Mouse (Mus musculus) layer of hippocampus, adult 11-12 months (tissue): ENCODE results near the gene Phlpp1.

Experiments used
- DNase-seq: peaks from one replicate; pipeline ENCODE4 v3.0.0; 2022; ENCODE audit warnings: low spot score

Phlpp1 gene

DNA sequence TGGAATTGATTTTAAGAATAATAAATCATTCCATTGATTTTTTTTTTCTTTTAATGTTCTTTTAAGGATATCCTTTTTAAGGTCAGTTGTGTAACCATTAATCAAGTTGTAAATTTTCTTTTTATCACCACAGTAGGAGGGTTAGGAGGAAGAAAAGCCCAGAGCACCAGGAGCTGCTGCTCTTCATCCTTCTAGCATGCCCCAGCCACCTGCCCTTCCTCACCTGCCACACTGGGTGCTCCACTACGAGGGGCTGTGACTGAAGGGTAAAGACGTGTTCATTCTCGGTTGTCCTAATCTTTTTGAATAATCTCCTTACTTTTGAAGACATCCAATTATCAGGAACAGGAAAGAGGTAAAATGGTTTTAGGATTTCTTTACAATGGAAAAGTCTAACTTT is 22.7 kb downstream of the Phlpp1 start:
- no peak for DNase-seq

DNA sequence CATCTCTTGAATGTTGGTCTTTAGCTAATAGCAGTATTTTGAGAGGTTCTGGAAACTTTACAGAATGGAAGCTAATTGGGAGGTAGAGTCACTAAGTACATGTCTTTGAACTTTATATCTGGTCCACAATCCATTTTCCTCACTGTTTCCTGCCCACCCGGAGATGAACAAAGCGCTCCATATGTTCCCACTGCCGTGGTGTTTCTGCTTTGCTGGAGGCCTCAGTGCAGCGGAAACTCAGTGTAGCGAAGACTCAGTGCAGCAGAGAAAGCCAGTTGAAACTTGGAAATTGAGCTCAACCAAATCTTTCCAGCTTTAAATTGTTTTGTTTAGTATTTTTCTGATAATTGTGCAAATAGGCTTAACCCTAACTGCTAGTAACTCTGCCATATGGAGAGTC is 26.4 kb downstream of the Phlpp1 start:
- no peak for DNase-seq

DNA sequence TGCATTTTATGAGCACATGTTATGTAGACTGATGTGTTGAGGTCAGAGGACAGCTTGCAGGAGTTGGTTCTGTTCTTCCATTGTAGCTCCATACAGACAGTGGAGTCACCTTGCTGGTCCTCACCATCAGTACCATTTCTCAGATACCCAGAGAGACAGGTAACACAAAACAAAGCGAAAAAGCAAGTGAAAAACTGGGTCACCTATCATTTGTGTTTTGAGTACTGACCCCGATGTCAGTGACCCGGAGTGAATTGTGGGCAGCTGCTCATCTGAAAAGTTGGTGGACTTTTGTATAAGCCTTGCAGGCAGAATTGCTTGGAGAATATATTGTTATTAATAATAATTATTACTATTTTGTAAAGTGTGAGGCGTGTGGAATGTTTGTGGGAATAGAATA is 27.6 kb downstream of the Phlpp1 start:
- no peak for DNase-seq

- peak; percentile 80 for DNase-seq
These were observed 28.1 kb downstream of the Phlpp1 start for GRCm38 (mm10) chr1:106199686-106200085.

- no peak for DNase-seq
These were observed 29.5 kb downstream of the Phlpp1 start for GRCm38 (mm10) chr1:106201025-106201424.

DNA sequence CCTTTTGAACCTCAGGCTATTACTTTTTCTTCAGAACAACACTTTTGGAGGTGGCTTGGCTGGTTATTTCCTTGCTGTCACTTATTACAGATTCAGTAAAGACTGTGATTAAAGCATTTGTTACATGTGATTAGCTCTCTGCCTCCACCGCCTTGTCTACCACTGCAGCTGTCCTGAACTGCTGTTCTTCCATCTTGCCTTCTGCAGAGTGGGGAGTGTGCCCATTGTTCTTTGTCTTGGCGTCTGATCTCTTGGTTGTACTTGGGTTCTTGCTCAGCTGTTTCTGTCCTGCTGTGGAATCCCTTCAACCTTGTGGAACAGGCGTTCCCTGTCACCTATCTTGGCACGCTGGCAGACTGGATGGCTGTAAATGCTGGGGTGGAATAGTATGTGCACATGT is 30.4 kb downstream of the Phlpp1 start:
- peak; percentile 39 for DNase-seq

- DNase-seq = no peak
These were observed 32.4 kb downstream of the Phlpp1 start for GRCm38 (mm10) chr1:106203942-106204341.

DNA sequence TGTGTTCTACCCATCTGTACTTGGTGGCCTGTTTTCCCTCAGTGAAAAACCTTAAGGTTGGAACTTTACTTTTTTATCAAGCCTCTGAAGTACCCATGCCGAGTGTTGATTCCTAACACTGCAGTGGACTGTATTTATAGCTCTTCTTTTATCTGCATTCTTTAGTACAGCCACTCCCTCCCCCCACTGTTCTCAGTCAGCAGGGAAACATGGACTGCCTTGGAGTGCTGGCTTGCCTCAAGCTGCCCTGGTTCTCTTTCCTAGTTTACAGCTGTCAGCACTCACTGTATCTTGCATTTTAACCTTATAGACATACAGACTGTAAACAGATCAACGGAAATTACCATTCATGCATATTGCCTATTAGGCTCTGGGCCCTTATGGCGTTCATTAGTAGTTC is 32.8 kb downstream of the Phlpp1 start:
- DNase-seq = no peak

DNA sequence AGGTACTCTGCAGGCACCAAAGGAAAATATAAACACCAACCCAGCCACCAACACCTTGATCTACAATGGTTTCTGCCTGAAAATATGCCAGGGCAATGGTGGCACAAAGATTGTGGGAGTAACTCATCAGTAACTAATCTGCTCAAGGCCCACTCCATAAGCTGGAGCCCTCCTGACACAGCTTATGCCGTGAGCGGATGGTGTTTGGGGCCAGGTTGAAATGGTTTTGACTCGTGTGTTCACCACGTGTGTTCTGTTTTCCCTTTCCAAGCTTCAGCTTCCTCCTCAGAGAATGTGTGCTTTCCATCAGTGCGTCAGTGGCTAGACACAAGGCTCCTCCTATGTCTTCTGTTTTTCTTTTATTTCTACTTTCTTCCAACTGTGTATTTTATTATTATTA is 37.0 kb downstream of the Phlpp1 start:
- DNase-seq = no peak

DNA sequence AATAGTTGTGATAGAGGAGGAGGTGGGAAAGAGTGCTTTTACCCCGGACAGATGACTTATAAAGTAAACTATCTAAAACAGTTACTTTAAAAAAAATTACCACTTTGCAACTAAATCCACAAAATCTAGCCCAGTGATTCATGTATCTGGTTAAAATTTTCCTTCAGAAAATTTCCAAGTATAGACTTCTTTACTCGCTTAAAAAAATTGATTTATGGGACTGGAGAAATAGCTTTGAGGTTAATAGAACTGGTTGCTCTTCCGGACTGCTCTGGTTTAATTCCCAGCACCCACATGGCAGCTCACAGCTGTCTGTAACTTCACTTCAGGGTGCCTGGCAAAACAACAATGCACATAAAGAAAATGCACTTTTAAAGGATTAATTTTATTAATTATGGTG is 38.9 kb downstream of the Phlpp1 start:
- DNase-seq = no peak

GRCm38 (mm10) chr1:106211146-106211545 is 39.6 kb downstream of the Phlpp1 start:
- DNase-seq = no peak

DNA sequence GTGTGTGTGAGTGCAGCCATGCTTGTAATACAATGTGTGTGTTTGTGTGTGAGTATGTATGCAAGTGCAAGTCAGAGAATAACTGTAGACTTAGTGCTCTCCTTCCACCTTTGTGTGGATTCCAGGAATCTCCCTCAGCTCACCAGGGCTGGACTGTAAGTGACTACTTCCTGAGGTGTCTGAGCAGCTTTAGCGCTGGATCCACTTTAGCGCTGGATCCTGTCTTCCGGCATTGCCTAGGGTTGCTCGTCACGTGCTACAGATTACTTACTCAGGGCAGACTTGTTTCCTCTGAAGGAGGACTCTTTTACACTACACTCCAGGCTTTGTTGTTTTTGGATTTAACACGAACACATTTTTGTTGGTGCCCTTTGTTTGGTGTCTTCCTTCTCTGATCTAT is 48.9 kb downstream of the Phlpp1 start:
- no peak for DNase-seq

GRCm38 (mm10) chr1:106221371-106221770 is 49.8 kb downstream of the Phlpp1 start:
- no peak for DNase-seq

DNA sequence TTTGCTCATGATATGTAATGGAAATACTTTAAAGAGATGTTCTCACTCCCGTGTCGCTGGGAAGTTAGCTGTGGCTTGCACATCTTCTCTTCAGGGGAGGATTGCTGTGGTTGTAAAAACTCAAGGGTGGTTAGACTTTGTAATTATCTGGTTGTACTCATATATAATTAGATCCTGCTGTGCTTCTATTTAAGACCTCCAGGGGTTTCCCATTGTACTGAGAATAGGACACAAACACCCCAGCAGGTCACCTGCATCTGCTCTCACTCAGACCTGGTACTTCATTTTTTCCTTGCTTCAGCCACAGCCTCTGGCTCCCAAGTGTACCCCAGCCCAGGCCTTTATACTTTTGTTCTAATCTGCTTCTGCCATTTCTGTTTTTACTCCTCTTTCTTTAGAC is 50.4 kb downstream of the Phlpp1 start:
- no peak for DNase-seq

DNA sequence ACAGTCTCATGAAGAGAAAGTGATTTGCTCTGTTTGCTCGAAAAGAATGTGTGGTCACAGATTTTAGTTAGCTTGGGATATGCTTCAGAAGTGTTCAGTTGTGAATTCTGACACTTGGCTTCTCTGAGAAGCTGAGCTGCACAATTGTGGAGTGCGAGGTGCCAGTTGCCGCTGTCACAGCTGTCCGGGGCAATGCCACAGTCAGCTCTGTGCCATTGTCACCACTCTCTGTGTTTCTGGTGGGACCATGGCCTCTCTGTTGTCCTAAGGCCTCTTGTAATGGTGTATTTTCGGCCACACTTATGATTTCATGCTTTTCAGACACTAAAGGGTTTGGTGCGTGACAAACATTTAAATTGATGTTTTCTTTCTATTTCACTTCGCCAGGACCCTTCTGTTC is 55.1 kb downstream of the Phlpp1 start:
- peak; percentile 34 for DNase-seq

DNA sequence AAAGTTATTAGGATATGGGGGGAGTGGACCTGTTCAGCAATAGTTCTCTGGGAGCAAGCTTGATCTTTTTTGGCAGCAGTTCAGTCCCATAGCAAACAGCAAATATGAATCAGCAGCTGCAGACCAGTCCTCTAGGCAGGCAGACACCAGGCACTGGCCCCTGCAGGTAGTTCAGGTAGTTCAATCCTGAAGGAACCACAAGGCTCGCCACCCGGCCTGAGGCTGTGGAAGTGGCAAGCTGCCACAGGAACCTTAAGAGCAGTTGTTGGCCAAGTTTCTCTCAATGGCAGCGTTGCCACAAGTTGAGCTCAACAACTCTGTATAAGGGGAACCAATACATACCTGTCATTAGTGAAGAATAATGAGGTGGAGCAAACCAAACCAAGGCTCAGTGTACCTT is 58.8 kb downstream of the Phlpp1 start:
- DNase-seq = no peak

- DNase-seq = no peak
These were observed 59.8 kb downstream of the Phlpp1 start for GRCm38 (mm10) chr1:106231345-106231744.

- peak; percentile 78 for DNase-seq
These were observed 60.4 kb downstream of the Phlpp1 start for GRCm38 (mm10) chr1:106231805-106232459.

DNA sequence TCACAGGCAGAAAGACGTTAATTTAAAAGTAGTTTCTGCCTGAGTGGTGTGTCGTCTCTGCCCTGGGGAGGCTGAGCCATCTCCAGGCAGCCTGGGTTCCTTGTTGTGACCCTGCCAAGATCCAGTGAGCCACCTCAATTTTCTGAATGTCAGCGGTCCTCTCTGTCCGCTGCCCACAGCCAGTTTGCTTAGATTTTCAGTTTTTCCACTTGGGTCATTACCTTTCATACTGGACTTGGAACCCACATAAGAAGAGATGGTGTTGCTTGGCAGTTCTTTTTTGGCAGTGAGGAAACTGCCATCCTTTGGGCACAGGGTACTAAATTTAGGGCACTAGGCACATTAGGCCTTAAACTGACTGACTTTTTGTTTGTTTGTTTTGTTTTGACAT is 60.9 kb downstream of the Phlpp1 start:
- no peak for DNase-seq

- DNase-seq = no peak
These were observed 65.4 kb downstream of the Phlpp1 start for GRCm38 (mm10) chr1:106236986-106237385.

GRCm38 (mm10) chr1:106240116-106240685 is 68.6 kb downstream of the Phlpp1 start:
- no peak for DNase-seq

DNA sequence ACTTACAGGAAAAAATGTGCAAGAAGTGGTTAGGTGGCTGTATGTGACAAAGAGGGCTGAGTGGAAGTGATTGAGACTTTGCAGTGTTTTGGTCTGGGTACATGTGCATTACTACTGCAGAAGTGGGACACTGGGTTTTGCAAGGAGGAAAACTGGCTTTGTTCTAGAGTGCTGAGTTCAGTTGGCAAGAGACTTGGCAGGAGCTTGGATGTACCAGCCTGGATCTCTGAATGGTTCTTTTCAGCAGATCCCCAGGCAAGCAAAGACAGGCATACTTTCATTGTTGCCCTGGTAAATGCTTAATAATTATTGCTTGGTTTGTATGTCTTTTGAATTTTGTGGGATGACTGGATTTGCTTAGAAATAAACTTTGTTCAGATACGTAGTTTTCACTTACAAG is 69.5 kb downstream of the Phlpp1 start:
- peak; percentile 68 for DNase-seq

- peak; percentile 34 for DNase-seq
These were observed 70.6 kb downstream of the Phlpp1 start for GRCm38 (mm10) chr1:106242129-106242528.

DNA sequence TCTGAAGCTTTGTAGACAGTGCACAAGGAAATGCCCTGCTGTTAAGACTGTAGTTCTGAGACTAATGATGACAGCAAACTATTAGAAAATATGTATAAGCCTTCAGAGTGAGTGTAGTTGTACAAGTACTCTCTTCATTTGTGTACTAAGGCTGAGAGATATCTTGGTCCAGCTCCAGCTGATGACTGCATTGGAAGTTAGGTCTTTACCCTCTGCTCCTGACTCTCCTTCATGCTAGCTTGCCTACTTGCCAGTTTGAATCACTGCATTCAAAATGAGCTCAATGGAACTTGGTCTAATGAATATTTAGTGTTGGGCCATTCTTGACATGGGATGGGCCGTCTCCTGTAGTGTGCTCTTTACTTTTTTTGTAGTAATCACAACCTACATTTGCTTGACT is 71.8 kb downstream of the Phlpp1 start:
- no peak for DNase-seq
